Mouse (Mus musculus) fibroblast of lung, adult 2 months (primary cell): Measurements from ENCODE around the gene Nfe2l2.
A peak's percentile ranks its signal among the peaks of the same experiment; 100 is the strongest.

ENCODE experiments used
- DNase-seq: peaks from one replicate; pipeline ENCODE4 v3.0.0-alpha.2; 2011; ENCODE audit warnings: low read depth

Gene Nfe2l2

DNA sequence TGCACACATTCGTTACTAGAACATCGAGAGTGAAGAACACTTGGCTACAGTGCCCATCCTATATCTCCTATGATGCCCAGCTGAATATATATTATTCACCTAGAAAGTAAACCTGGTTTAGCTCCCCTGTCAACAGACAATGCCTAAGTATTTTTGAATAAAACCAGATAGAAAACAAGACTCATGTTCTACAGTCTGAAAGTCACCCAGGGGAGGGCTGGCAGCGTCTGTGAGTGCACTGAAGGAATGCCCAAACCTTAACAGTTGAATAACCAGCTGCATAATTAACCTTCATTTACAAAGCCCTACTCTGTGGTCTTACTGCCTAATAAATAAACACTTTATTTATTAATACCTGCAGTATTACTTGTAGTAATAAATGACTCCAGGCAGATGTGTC, 19.9 kb downstream of the Nfe2l2 start:
- no peak for DNase-seq

DNA sequence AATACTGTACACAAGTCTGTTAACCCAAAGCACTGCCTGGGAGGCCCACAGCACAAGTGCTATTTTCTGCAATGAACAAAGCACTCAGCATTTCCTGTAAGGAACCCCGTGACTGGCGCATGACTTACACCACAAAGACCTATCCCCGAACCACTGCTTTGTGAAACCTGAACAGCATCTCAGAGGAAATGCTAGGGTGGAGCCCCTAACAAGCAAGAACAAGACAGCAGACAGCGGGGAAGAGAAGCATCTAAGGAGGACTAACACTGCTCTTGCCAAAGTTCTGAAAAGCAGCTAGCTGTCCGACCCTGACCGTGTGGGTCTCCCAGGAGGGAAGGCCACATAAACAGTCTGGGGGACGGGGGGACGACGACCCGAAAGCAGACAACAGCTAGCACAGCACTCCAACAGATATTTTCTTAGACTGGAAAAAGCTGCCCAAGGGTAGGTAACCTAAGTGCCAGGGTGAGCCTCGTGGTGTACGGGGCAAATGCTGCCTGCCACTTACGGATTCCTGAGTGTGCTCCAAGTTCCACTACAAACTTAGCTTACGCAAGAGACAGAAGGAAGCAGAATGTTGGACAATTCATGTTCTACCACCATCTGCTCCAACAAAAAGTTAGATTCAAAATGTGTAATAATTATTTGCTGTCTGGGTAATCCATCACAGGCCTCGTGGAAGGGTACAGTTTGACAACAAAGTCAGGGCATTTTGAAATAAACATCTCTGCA, 21.3 kb downstream of the Nfe2l2 start:
- DNase-seq, result peak; percentile 73

DNA sequence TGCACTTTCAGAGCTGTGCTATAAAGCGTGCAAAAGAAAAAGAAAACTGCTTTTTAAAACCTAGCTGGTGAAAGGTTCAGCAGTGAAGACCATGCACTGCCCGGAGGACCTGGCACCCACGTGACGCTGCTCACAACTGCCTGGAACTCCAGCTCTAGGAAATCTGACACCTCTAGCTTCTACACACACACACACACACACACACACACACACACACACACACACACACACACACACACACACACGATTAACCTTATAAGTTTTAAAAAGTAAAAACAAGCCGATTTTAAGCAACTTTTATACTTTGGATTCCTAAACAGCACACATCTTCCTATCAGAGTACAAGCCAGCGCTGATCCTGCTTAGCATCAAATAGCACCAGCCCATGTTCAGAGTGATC, 23.0 kb downstream of the Nfe2l2 start:
- no peak for DNase-seq

DNA sequence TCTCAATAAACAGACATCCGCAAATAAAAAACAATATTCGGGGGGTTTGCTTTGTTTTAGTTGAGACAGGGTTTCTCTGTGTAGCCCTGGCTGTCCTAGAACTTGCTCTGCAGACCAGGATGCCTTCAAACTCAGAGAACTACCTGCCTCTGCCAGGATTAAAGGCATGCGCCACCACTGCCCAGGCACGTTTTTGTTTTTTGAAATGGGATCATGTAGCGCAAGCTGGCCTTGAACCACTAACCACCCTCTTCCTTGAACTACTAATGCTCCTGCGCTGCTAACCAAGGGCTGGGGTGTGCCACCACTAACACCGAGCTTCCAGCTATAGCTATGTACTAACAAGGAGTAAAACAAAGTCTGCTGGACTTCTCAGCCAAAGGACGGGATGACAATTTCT, 24.5 kb downstream of the Nfe2l2 start:
- no peak for DNase-seq

DNA sequence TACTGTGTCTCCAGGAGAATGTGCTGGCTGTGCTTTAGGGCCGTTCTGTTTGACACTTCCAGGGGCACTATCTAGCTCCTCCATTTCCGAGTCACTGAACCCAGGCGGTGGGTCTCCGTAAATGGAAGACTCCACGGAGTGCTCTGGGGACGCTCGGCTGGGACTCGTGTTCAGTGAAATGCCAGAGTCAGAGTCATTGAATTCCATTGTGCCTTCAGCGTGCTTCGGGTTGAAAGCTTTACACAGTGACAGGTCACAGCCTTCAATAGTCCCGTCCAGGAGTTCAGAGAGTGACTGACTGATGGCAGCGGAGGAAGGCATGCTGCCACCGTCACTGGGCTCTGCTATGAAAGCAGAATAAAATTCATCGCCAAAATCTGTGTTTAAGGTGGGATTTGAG, 27.9 kb downstream of the Nfe2l2 start:
- no peak for DNase-seq

DNA sequence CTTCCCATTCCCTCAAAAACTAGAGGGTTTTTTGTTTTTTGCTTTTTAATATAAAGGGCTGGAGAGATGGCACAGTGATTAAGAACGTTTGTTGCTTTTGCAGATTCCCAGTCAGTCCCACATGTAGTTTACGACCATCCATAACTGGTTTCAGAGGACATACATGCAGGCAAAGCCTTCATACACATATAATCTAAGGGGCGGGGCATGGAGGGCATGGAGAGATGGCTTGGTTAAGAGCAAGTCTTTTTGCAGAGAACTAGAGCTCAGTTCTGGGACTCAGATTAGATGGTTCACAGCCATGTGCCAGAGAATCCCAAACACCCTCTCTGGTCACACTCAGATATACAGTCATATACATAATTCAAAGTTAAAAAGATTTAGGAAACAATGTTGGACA, 31.9 kb downstream of the Nfe2l2 start:
- DNase-seq, result no peak

DNA sequence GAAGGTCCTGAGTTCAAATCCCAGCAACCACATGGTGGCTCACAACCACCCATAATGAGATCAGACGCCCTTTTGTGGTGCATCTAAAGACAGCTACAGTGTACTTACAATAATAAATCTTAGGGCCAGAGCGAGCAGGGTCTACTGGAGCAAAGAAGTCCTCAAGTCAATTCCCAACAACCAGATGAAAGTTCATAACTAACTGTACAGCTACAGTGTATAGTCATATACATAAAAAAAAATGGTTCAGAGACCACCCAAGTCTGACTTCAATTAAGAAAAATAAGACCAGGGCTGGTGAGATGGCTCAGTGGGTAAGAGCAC, 33.1 kb downstream of the Nfe2l2 start:
- DNase-seq, result no peak

DNA sequence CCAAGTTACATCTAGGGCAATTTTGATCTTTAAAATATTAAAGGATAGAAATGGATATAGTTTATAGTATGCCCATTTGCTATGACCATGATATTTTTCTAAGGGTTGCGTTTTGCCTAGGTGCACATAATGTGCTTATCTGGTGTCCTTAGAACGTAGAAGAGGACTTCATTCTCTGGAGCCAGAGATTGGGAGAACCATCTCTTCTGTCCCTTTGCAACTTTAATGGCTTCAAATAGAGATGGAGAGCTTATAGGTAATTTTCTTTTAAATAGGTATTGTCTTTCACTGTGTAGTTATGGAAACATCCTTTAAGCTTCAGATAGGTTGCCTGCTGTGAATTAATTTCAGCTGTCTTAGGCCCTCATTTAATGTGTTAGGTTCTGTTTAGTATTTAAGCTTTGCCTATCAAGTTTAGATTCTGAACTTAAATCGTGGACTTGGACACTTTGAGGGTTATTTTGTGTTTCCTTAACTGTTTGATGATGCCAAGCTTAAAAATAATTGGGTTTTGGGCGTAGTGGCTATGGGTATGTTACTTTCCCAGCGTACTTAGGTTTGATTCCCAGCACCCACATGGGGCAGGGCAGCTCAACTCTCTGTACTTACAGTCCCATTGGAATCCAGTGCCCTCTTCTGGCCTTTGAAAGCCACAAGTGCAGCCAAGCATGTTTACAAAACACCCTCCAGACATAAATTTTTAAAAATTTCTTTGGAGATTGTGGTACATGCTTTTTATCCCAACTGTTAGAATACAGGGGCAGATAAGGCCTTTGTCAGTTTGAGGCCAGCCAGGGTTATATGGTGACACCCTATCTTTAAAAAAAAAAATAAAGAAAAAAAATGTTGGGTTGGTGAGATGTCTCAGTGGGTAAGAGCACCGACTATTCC, 33.8 kb downstream of the Nfe2l2 start:
- DNase-seq, result no peak

DNA sequence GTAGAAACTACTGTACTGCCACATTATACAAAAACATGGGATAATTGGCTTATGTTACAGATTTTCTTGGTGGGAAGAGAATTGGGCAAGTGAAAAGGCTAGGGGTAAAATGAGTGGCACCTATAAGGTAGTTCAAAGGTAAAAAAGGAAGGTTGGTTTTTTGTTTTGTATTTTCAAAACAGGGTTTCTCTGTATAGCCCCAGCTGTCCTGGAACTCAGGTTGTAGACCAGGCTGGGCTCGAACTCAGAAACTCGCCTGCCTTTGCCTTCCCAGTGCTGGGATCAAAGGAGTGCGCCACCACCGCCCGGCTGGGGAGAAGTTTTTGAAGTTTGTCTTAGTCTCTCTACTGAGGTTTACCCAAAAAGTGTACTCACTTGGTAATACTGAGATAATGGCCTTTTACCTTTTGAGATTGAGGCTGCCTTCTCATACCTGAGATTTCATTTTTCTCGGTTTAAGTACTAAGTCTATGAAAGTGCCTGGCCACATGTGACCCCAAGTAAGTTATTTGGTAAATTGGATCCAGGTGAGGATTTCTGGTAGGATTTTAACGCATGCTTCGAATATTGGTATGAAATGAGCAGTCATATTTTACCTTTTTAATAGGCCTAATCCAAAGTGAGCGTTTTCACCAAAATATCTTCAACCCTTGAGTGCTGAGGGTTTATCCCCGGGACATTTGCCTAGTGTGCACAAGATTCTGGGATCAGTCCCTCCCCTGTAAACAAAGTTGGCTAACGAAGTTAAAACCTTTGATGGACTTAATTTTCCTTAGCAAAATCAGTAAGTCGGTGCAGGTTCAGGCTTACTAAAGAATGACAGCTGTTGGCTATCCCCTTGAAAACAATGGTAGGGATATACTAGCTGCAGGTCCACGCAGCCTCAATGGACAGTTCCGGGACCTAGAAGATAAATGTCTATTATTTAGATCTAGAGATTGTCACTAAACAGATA, 34.7 kb downstream of the Nfe2l2 start:
- DNase-seq, result no peak

DNA sequence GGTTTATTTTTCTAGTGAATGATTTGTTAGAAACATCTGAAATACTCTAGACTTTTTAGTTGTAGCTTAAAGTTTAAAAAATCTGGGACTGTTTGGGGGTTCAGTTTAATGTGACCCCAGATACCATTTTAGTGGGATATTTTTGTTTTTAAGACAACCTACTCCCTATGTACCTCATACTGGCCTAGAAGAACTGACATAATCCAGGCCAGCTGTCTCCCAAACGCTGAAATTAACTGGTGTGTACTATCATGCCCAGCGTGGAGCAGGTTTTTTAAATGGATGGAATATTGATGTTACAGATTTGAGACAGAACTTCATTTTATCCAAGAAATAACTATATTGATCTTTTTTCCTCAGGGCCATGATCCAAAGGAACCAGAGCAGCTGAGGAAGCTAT, 43.3 kb downstream of the Nfe2l2 start:
- DNase-seq, result no peak

DNA sequence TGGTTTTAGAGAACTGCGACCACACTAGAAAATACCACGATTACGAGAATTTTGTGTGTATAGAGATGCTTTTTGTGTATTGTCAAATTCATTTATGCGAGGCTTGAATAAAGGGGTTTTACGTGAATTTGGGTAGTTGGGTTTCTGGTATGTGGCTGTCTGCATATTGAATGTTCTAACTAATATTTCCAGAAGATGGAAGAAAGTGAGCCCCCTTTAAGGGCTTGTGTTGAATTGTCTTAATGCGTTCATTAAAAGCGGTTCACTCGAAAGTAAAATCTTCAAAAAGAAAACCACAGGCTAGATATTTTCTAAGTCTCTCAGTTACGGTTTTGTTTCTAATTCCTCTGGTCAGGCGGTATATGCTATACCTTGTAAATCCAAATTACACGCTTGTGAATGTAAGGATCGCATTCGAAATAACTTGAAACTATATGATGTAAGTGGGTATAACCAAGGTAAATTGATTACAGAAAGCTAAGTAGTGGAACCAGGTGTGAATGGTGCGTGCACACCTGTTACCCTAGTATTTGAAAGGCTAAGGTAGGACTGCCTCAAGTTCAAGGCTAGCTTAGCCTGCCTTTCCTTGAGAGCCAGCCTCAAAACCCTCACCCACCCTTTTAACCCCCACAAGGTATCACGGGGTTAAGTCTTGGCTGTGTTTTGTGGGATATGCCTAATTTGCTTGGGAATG, 44.0 kb downstream of the Nfe2l2 start:
- no peak for DNase-seq

DNA sequence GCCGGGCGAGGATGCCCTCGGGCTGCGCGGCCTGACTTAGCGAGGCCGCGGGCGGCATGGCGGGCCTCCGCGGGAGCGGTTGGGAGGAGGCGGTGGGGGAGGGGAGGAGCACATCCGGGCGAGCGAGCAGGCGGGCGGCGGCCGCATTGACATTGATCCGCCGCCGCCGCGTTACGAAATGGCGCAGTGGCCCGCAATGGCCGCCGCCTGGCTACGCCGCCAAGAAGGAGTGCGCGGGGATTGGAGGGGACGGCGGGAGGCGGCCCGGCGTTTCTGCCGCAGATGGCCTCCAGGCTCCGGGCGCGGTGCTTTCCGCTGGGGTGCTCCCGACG, 44.8 kb downstream of the Nfe2l2 start:
- peak; percentile 38 for DNase-seq

DNA sequence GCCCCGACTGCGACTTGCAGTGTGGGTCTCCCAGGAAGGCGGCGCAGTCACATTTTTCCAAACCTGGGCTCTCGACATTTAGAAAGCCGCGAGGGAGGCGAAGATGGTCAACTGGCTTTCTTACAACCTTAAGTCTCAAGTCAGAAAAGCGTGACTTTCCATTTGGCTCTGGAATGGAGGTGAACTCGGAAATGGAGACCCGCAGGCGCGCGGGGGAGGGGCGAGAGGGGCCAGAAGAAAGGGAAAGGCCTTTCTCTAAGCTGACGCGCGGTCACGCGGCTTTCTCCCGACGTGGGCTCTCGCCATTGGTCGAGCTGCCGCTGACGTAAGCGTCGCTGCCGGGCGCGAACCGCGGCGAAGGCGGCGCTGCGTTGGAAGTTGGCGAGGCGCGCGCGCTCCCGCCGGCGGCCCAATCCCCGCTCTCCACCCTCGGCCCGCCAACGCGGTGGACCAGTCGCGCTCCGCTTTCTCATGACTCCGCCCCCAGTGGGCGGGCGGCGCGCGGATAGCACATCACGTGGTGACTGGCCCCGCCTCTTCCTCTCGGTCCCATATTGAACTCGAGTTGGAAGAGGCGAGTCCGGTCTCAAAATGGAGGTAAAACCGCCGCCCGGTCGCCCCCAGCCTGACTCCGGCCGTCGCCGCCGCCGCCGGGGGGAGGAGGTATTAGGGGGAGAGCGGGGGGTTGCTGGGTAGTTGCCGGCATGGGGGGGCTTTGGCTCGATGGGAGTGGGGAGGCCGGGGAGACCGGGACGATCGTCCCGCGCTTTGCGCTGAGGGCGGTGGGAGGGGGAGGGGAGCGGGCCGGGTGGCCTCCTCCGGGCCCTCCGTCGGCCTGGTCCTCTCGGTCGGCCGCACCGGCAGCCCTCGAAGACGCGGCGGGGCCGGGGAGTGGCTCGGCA, 45.5 kb downstream of the Nfe2l2 start, which contains the start of gene Hnrnpa3:
Gene Hnrnpa3 (plus strand): TSS at position 535 of the 902 bp plus-strand sequence.
- peak; percentile 98 for DNase-seq

DNA sequence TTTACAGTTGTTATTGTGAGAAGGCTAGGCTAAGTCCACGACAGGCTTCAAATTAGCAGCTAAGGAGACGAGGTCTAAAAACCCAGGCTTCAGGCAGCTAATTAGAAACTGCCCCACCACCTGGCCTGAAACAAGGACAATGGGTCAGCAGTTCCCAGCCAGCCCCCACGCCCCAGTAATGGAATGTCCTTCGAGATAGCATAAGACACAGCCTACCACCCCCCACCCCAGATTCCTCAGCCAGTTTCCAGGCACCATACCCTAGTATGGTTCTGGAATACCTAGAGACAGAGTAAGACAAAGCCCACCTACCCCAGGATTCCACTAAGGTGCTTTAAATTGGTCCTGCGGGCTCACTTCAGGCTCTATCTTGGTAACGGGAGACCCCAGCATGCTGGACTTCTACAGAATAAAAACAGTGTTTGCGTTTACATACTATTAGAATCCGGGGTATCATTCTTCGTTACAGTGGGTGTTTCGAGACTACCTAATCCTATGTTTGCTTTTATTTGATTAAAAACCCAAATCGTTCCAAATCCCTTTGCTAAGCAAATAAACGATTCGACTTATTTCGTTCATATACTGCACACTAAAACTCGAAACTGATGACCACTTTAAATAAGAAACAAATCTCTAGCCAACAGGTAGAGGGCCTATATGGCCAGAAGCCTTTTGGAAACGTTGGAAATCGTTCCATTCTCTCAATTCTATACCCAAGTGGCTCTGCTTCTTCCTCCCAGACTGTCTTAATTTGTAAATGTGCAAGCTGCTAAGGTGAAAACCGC, 46.3 kb downstream of the Nfe2l2 start:
- no peak for DNase-seq

DNA sequence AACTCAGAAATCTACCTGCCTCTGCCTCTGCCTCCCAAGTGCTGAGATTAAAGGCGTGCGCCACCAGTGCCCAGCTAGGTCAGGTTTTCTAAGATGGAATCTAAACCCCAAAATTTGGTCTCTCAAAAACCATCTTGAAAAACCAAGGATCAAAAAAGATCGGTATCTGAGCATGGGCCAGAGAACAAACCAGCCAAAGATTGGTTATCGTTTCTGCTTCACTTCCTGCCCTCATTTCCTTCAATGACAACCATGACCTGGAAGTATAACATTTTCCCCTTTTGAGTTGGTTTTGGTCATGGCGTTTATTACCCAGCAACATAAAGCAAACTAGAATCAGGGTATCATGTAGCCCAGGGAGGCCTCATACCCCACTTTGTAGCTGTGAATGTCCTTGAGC, 47.5 kb downstream of the Nfe2l2 start:
- DNase-seq, result no peak

DNA sequence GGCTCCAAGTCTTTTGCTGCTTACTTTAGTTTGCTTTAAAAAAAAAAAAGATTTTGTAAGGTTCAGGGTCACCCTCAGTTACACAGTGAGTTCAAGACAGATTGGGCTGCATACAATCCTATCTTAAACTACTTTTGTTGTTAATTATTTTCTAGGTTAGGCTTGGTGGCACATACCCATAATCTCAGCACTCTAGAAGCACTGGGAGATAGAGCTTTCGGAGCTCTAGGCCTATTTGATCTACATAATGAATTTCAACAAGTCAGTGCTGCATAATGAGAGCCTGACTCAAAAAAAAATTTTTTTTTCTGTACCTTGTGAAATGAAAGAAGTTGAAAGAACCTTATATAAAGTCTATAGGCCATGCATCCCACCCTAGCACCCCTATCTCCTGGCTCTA, 49.8 kb downstream of the Nfe2l2 start:
- no peak for DNase-seq

DNA sequence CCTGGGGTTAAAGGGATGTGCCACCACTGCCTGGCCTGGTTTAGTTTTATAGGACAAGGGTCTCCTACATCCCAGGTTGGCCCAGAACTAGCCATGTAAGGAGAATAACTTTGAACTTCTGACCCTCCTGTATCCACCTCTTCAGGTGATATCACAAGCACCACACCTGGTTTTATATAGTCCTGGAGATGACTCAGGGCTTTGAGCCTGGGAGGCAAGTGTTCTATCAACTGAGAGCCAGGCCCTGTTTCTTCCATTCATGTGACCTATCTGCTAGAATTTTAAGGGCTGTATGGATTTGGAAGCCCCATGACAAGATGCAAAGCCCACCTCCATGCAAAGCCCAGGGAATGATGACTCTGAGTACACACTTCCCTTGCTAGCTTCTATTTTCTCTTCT, 51.3 kb downstream of the Nfe2l2 start:
- no peak for DNase-seq

DNA sequence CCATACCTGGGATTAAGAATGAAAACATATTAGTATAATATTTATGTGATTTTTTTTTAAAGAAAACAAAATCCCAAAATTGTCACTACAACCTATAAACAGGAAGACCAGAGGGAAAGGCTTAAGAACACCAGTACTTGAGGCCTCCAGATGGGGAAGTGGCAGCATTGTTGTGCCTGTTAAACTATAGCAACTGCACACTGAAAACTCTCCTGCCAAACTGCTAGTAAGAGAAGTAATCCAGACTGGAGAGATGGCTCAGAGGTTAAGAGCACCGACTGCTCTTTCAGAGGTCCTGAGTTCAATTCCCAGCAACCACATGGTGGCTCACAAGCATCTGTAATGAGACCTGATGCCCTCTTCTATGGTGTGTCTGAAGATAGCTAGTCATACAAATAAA, 54.0 kb downstream of the Nfe2l2 start:
- no peak for DNase-seq

DNA sequence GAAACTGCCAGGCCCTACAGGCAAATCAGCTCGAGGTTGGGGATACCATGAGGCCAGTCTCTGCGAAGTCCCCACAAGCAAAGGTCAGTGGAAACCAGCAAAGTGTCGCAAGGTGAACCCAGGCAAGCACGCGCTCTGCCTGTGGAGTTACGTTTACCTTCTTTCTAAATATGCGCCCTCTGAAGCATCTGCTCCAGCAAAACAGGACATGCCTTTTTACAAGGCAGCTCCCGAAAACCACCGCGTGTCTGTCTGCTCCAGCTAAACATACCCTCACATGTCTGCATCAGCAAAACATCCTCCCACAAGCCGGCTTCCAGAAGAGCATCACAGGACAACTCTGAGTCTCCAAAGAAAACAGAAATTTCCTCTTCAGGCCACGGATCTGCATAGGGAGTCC, 59.2 kb downstream of the Nfe2l2 start:
- DNase-seq, result no peak

DNA sequence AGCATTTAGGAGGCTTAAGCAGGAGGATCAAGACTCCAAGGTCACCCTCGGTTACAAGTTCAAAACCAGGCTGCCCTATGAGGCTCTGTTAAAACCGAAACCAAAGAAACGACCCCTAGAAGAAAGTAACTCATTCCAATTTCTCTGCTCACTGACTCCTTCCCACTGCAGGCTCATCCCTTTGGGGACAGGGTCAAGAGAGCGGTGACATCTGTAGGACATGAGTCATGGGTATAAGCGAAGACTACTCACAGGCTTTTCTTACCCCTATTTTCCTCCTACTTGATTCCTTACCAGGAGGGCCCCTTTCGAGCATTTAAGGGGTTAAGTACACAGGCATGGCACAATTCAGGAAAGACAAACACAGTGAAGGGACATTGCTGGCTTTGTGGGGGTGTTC, 60.5 kb downstream of the Nfe2l2 start:
- no peak for DNase-seq
